Mouse (Mus musculus) forebrain, embryonic 16.5 days (tissue): ENCODE results near the gene Kcnb1. TPM values are rescaled to one million over a fixed set of nuclear protein-coding genes. Genes with fewer than 3 reads are reported as not detected.

Source experiments
- ATAC-seq: fragments of 200-750 bp; cut with Nextera tagmentation; 2 replicates; pipeline ENCODE4 v1.8.0; 2017; ENCODE audit warnings: mild to moderate bottlenecking, moderate library complexity
- H3K27ac ChIP-seq: fragments of 300-500 bp; sonication (generic); 2 replicates; pipeline ENCODE4 v1.5.1; 2014; ENCODE audit warnings: low read length, control low read depth
- H3K27me3 ChIP-seq: fragments of 300-500 bp; sonication (generic); replicated peaks from 2 replicates; pipeline ENCODE4 v1.6.1; 2014; ENCODE audit warnings: low read length; ENCODE audit not compliant: control insufficient read depth, insufficient read depth
- H3K36me3 ChIP-seq: fragments of 300-500 bp; sonication (generic); 2 replicates; pipeline ENCODE4 v1.6.1; 2014; ENCODE audit not compliant: control insufficient read depth, insufficient read depth
- H3K4me1 ChIP-seq: fragments of 300-500 bp; sonication (generic); replicated peaks from 2 replicates; pipeline ENCODE4 v1.6.1; 2014; ENCODE audit warnings: low read length; ENCODE audit not compliant: control insufficient read depth, insufficient read depth
- H3K4me2 ChIP-seq: fragments of 300-500 bp; sonication (generic); 2 replicates; pipeline ENCODE4 v1.6.1; 2014; ENCODE audit warnings: mild to moderate bottlenecking, low read length, control low read depth
- H3K4me3 ChIP-seq: fragments of 300-500 bp; sonication (generic); replicated peaks from 2 replicates; pipeline ENCODE4 v1.5.1; 2014; ENCODE audit warnings: mild to moderate bottlenecking, low read length, control low read depth
- H3K9ac ChIP-seq: fragments of 300-500 bp; sonication (generic); replicated peaks from 2 replicates; pipeline ENCODE4 v1.6.1; 2014; ENCODE audit warnings: low read depth, low read length, control low read depth
- H3K9me3 ChIP-seq: fragments of 300-500 bp; sonication (generic); 2 replicates; pipeline ENCODE4 v1.6.1; 2016; ENCODE audit warnings: low read length; ENCODE audit not compliant: control insufficient read depth
- WGBS: fragments of 180-500 bp; shearing (Covaris S2); extraction: QIAGEN DNeasy Blood & Tissue Kit; methylation state at CpG from one replicate; pipeline ENCODE4 v1.1.7; 2014; 5-methylcytosine and 5-hydroxymethylcytosine counted together
- polyA plus RNA-seq: library from polyadenylated mRNA; unstranded; fragments of >200 nt; fragmentation: Nextera tagmentation; extraction: Ambion mirVana; gene quantifications from 2 replicates; pipeline ENCODE4 v1.2.1, GENCODE M21; 2015

Gene Kcnb1
- polyA plus RNA-seq, 1 experiment from 2014 or later: 3.2 TPM

DNA sequence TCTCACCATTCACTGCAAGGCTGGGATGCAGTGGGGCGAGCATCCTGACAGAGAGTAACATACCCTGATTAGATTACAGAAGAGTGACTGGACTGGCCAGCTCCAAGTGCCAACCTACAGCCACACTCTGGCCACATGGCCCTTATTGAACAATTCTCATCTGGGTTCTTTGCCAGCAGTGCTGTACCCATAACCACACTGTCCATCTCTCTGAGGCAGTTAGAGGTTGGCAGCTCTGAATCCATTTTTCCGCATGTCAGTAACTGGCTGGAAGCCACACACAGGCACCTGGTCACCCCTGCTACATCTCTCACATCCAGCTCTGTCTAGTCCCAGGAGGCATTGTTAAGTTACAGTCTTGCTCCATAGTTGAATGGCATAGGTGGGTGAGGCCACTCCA is 46.0 kb downstream of the Kcnb1 start:
- H3K27me3 ChIP-seq: no peaks in the 10 kb centered on the region
- no peaks in the 10 kb centered on the region for H3K36me3 ChIP-seq
- H3K4me1 ChIP-seq: peaks cover 9% of the 10 kb centered on the region
- H3K9me3 ChIP-seq: 0 out of 2 replicates have a peak, but pooled peaks cover 3% of the 10 kb centered on the region
- no peak overlapping the region for H3K27ac ChIP-seq
- H3K4me3 ChIP-seq: no peak overlapping the region
- 84% methylated on average over 2 of the region's 2 CpGs for WGBS
- no peak for ATAC-seq
- no peak overlapping the region for H3K4me2 ChIP-seq
- no peak overlapping the region for H3K9ac ChIP-seq

DNA sequence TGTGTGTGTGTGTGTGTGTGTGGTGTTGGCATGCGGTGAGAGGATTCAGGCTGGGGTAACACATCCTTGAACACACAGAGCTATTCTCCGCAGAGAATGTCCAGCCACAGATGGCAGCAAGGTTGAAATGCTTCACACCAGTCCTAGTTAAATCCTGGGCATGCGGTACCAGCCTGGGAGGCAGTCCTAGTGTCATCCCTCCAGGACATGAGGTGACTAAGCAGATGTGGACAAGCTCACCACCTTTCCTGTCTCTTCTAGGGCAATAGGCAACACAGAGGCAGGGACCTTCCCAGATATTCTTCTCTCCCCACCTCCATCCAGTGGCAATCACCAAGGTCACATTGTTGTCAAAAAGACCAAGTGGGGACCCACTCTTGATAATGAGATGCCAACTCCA is 47.7 kb downstream of the Kcnb1 start:
- 95% methylated on average over 3 of the region's 3 CpGs for WGBS
- Histone ChIP-seq H3K4me1 (peaks cover 15% of the 10 kb centered on the region), H3K4me3 (no peak overlapping the region), H3K9ac (no peak overlapping the region), H3K27ac (no peak overlapping the region), H3K27me3 (no peaks in the 10 kb centered on the region), H3K4me2 (no peak overlapping the region), H3K36me3 (no peaks in the 10 kb centered on the region), H3K9me3 (no peaks in the 10 kb centered on the region)
- ATAC-seq: no peak

DNA sequence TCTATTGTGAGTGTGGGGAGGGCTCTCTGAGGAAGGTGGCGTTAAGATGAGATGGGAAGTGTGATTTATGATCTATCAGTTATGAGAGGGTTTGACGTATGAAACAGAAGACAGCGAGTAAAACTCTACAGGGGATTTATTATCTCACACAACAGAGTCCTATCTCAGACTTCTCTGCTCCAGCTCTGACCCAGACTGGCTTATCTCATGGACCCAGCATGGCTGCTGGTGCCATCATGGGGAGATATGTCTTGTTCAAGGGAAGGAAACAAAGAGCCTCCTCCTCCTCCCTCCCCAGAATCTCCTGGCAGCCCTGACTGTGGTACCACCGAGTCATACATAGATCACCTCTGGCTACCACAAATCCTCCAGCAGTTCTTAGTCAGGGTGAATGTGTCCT is 48.1 kb downstream of the Kcnb1 start:
- Histone ChIP-seq H3K27me3 (no peaks in the 10 kb centered on the region), H3K27ac (no peak overlapping the region), H3K4me1 (peaks cover 20% of the 10 kb centered on the region), H3K36me3 (no peaks in the 10 kb centered on the region), H3K9me3 (no peaks in the 10 kb centered on the region), H3K4me2 (no peak overlapping the region), H3K4me3 (no peak overlapping the region), H3K9ac (no peak overlapping the region)
- WGBS: 91% methylated on average over 4 of the region's 4 CpGs
- no peak for ATAC-seq

GRCm38 (mm10) chr2:167139801-167140269 is 50.1 kb downstream of the Kcnb1 start:
- H3K4me2 ChIP-seq: no peak overlapping the region
- peaks cover 23% of the 10 kb centered on the region for H3K4me1 ChIP-seq
- ATAC-seq: no peak
- H3K27ac ChIP-seq: no peak overlapping the region
- no peak overlapping the region for H3K4me3 ChIP-seq
- H3K36me3 ChIP-seq: no peaks in the 10 kb centered on the region
- WGBS: 65% methylated on average over 13 of the region's 13 CpGs
- H3K27me3 ChIP-seq: no peaks in the 10 kb centered on the region
- no peaks in the 10 kb centered on the region for H3K9me3 ChIP-seq
- no peak overlapping the region for H3K9ac ChIP-seq

- no peak overlapping the region for H3K9ac ChIP-seq
- H3K4me3 ChIP-seq: no peak overlapping the region
- H3K36me3 ChIP-seq: no peaks in the 10 kb centered on the region
- H3K4me2 ChIP-seq: no peak overlapping the region
- H3K9me3 ChIP-seq: no peaks in the 10 kb centered on the region
- ATAC-seq: no peak
- peaks cover 17% of the 10 kb centered on the region for H3K4me1 ChIP-seq
- H3K27me3 ChIP-seq: no peaks in the 10 kb centered on the region
- H3K27ac ChIP-seq: no peak overlapping the region
- 72% methylated on average over 6 of the region's 6 CpGs for WGBS
Observed at GRCm38 (mm10) chr2:167138611-167139010, 51.3 kb downstream of the Kcnb1 start.

- no peaks in the 10 kb centered on the region for H3K9me3 ChIP-seq
- H3K4me1 ChIP-seq: peaks cover 17% of the 10 kb centered on the region
- peak overlapping the region; percentile 25 for H3K9ac ChIP-seq
- WGBS: 26% methylated on average over 14 of the region's 14 CpGs
- peak; percentile 93 for ATAC-seq
- no peaks in the 10 kb centered on the region for H3K36me3 ChIP-seq
- peak overlapping the region; percentile 5 for H3K27ac ChIP-seq
- no peak overlapping the region for H3K4me3 ChIP-seq
- H3K4me2 ChIP-seq: peak overlapping the region; percentile 28
- H3K27me3 ChIP-seq: no peaks in the 10 kb centered on the region
Observed at GRCm38 (mm10) chr2:167136909-167137308, 53.0 kb downstream of the Kcnb1 start.

DNA sequence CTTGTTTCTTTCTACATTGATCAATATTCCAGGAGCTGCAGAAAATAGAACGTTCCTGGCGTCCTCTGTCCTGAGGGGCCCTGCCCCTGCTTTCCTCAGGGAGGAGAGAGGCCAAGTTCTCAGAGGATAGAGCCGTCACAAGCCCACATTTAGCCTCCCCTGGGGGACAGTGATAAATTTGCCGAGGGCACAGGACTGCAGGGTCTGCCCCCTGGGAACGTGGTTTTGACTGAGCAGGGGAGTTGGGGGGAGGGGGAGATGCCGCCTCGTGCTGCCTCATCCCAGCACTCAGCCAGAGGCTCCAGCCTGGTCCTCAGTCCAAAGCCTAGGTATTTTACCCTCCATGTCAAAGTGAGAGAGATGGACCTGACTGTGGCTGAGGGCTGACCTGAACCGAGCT is 57.9 kb downstream of the Kcnb1 start:
- Histone ChIP-seq H3K36me3 (no peaks in the 10 kb centered on the region), H3K9ac (no peak overlapping the region), H3K4me3 (no peak overlapping the region), H3K4me1 (peaks cover 21% of the 10 kb centered on the region), H3K27me3 (no peaks in the 10 kb centered on the region), H3K4me2 (no peak overlapping the region), H3K9me3 (no peaks in the 10 kb centered on the region), H3K27ac (no peak overlapping the region)
- no peak for ATAC-seq
- WGBS: 59% methylated on average over 8 of the region's 8 CpGs

GRCm38 (mm10) chr2:167130050-167130770 is 59.7 kb downstream of the Kcnb1 start:
- H3K36me3 ChIP-seq: no peaks in the 10 kb centered on the region
- H3K4me3 ChIP-seq: no peak overlapping the region
- no peak overlapping the region for H3K4me2 ChIP-seq
- no peak overlapping the region for H3K27ac ChIP-seq
- no peaks in the 10 kb centered on the region for H3K9me3 ChIP-seq
- H3K4me1 ChIP-seq: peaks cover 17% of the 10 kb centered on the region
- H3K9ac ChIP-seq: no peak overlapping the region
- no peak for ATAC-seq
- WGBS: 36% methylated on average over 9 of the region's 9 CpGs
- H3K27me3 ChIP-seq: no peaks in the 10 kb centered on the region

GRCm38 (mm10) chr2:167129608-167129955 is 60.4 kb downstream of the Kcnb1 start:
- Histone ChIP-seq H3K27me3 (no peaks in the 10 kb centered on the region), H3K4me1 (peaks cover 17% of the 10 kb centered on the region), H3K4me3 (no peak overlapping the region), H3K9ac (no peak overlapping the region), H3K36me3 (no peaks in the 10 kb centered on the region), H3K9me3 (no peaks in the 10 kb centered on the region), H3K4me2 (peak overlapping the region; percentile 18; the same call in 1 of the 2 replicates), H3K27ac (no peak overlapping the region)
- peak; percentile 47 for ATAC-seq
- 16% methylated on average over 9 of the region's 9 CpGs for WGBS
